Mouse (Mus musculus): Measurements from ENCODE around the gene Olfr1369-ps1.
"Not testable (repeated sequence)": the region's sequence is repeated elsewhere in the genome, so short reads cannot be mapped to it uniquely, and the experiment has no call there.

The Olfr1369-ps1 gene

GRCm38 (mm10) chr13:21111183-21111582 lies at the start of gene Olfr1369-ps1:
Gene Olfr1369-ps1, plus strand, starts transcription at chr13:21111483.
- DNase-seq (ENCODE audit: low spot score) = not testable (repeated sequence)

DNA sequence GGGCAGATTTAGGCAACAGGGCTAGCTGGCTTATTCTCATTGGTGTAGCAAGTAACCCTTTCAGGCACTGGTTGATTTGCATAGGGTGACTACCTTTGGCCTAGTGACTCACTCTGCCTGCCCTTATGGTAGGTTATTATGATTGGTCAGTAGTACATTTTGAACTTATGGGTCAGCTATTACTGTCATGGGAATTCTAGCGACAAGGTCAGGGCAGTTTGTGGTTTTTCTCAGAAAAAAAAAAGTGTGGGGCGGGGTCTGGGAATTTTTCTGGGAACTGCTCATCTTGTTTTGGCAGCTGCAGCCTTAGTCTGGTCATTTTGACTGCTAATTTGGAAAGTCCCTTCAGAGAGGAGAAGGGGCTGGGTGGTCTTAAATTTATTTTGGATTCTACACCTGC lies 45.3 kb upstream of the Olfr1369-ps1 start:
- no peak for DNase-seq (ENCODE audit: low spot score)

- DNase-seq (ENCODE audit: low spot score) = no peak
Observed at GRCm38 (mm10) chr13:21074847-21075246, 36.4 kb upstream of the Olfr1369-ps1 start, which contains the start of gene Olfr1370. Gene Olfr1370, minus strand, starts transcription at chr13:21074947.

DNA sequence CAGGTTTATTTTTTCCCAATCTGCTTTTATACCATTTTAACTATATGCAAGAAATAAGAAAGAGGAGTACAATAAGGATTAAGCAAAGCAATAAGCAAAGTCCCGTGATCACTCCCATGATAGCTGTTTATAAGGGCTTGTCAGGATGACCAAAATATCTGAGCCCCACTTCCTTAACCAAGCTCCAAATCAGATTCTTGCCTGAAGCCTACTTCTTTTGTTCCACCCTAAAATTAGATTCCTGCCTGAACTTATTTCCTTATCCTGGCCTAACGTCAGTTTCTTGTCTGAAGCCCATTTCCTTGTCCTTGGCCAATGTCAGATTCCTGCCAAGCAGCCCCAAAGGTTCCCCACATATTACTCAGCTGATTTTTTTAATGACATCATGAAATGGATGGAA lies 28.6 kb upstream of the Olfr1369-ps1 start:
- DNase-seq (ENCODE audit: low spot score) = no peak

GRCm38 (mm10) chr13:21109759-21110158 lies 1.5 kb upstream of the Olfr1369-ps1 start:
- no peak for DNase-seq (ENCODE audit: low spot score)

DNA sequence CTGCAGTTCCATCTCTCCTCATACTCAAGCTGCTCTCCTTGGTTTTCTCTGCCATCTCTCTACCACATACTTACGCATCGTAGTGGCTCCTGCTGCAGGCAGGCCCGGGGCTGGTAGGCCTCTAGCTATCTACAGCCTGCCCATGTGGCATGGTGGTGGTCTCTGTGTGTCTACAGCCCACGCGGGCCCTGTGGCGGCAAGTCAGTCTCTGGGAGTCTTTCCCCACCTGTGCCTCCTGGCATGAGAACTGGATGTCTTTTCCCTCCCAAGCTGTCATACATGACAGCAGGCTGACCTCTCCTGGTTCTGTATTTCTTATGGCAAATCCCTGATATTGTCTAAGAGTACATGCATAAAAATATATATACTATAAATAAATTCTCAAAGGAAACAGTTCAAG lies 842 bp upstream of the Olfr1369-ps1 start:
- no peak for DNase-seq (ENCODE audit: low spot score)

DNA sequence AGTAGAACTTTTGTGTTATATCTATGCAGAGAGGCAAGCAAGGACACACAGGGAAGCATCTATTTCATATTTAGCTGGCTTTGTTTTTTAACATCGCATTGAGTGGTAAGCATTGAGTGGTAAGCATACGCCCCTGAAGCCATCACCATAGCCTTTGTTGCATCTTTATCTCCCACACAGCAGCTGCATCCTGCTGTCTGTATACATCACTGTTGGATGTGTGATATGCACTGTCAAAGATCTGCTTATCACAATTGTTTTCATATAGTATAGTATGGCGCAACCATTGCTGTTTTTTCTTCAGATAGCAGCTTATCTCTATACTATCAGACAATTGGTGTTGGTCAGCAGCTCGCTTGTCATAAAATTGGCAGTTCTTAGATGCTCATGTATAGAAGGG lies 2.8 kb downstream of the Olfr1369-ps1 start:
- DNase-seq (ENCODE audit: low spot score) = no peak

DNA sequence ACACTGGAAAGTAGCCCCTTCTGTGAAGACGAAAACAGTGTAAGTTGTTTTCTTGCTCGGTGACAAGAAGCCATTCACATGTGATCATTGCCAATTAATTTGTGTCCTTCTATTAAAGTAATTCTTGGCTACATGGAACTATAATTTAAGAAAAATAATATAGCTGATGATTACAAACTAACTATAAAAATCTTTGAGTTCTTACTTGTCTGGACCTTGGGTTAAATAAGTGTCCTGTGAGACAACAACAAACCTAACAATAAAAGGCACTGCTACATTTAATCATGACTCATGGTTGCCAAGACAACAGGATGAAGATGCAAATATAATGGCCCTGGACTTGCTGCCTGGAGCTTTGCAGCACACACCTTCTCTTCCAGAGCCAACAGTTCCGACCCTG lies 18.1 kb downstream of the Olfr1369-ps1 start, which contains the start of gene Olfr263:
Olfr263 (plus strand) TSS at position 301 of the 400 bp plus-strand sequence.
- not testable (repeated sequence) for DNase-seq (ENCODE audit: low spot score)

- no peak for DNase-seq (ENCODE audit: low spot score)
Observed at GRCm38 (mm10) chr13:21142421-21142820, 31.1 kb downstream of the Olfr1369-ps1 start.

DNA sequence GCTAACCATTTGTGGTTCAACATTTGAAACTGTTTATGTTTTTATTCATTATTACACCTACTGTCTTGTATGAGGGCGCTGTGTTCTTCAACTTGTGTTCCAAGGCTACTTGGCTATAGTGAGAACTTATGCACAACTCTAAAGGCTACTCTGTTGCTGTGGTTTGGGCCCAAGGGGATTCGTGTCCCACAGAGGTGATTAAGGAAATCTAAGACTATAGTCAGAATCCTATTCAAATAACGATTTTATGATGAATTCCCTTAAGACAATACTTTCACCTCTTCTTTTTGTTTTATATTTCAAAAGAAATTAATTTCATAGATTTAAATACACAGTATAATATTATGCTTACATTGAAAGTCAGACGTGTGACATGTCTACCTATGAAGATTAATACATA lies 34.5 kb downstream of the Olfr1369-ps1 start, which contains the start of gene Olfr1368:
Olfr1368 (minus strand) TSS at position 101 of the 400 bp plus-strand sequence.
- no peak for DNase-seq (ENCODE audit: low spot score)

- no peak for DNase-seq (ENCODE audit: low spot score)
Observed at GRCm38 (mm10) chr13:21155888-21156287, 44.6 kb downstream of the Olfr1369-ps1 start.

GRCm38 (mm10) chr13:21158071-21158470 lies 46.8 kb downstream of the Olfr1369-ps1 start:
- no peak for DNase-seq (ENCODE audit: low spot score)

GRCm38 (mm10) chr13:21158785-21159474 lies 47.6 kb downstream of the Olfr1369-ps1 start:
- peak; percentile 66 for DNase-seq (ENCODE audit: low spot score)

DNA sequence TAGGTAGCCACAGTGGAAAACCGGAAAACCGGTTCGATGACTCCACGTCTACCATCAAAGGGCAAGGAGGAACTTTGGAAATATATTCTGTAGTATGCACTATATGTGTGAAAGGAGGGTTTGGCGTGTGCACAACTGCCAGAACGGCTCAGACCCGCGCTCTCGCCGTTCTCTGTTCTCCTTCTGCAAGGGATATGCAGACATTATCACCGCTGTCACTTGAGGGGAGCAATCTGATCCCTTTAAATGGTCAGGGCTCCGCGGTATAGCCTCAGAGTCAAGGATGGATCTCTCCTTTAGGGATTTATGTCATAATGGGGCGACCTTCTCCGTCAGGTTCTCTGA lies 48.2 kb downstream of the Olfr1369-ps1 start:
- DNase-seq (ENCODE audit: low spot score) = no peak

DNA sequence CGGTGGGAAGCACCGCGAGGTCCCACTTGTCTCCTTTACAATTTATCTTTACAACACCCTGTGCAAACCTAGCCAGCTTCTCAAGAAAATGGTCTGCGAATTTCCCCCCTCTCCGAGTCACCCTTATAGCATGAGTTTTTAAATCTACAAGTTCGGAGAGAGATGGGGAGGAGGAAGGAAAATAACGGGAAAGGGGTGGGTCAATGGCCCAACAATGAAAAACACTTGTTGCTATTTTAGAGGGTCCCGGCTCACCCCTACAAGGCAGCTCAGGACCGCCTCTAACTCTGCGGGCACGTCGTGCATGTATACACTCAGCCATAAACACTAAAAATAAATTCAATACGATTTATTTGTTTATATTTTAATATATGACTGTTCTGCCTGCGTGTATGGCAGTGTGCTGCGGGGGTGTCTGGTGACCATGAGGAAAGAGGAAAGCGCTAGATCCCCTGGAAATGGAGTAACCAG lies 48.8 kb downstream of the Olfr1369-ps1 start:
- no peak for DNase-seq (ENCODE audit: low spot score)

DNA sequence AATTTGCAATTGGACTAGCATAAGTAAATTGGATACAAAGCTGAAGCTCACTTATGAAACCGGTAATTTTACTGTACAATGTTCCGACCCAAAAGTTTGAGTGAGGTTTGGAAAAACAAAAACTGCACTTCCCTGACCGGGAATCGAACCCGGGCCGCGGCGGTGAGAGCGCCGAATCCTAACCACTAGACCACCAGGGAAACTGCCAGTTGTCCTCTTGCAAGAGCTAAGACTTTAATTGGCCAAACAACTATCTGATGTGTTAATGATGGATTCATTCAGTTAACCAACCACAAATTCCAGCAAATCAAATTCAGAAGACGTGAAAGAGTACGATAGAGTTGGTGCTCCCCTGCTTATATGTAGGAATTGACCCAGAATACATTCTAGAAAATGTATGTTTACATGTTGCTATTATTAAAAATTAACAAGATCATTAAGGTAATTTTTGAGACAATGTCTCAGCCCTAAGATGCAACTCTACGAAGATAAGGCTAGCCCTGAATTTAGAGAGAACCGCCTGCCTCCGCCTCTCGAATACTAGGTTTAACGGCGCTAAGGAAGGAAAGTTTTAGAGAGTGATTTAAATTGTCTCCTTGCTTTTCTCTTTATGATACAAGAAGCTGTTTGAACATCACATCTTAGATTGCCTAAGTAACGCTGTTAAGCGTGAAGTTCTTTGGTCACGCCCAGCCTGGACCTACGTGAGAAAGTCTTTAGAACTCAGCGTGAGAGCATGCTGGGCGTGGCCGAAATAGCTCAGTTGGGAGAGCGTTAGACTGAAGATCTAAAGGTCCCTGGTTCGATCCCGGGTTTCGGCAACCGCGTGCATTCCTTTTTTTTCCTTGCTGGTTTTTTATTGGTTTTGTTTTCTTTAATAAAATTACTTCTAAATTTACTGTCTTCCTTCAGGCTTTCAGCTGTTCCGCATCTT lies 49.6 kb downstream of the Olfr1369-ps1 start:
- peak; percentile 79 for DNase-seq (ENCODE audit: low spot score)

- no peak for DNase-seq (ENCODE audit: low spot score)
Observed at GRCm38 (mm10) chr13:21161591-21161990, 50.3 kb downstream of the Olfr1369-ps1 start.

DNA sequence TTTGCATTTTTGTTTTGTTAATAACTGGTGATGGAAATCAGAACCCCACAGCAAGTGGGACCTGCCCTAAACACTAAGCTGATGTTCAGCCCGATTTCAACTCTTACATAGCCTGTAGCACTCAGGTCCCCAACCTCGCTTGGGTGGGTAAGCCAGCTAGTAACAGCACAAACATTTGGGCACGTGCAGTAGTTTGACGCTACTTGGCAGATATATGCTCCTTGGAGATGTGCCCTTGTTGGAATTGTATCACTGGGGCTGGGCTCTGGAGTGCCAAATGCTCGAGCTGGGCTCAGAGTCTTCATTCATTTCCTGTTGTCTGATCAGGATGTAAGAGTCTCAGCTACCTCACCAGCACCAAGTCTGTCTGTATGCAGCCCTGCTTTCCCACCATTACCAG lies 51.3 kb downstream of the Olfr1369-ps1 start:
- no peak for DNase-seq (ENCODE audit: low spot score)

GRCm38 (mm10) chr13:21166936-21167909 lies 55.9 kb downstream of the Olfr1369-ps1 start:
- peak; percentile 47 for DNase-seq (ENCODE audit: low spot score)

DNA sequence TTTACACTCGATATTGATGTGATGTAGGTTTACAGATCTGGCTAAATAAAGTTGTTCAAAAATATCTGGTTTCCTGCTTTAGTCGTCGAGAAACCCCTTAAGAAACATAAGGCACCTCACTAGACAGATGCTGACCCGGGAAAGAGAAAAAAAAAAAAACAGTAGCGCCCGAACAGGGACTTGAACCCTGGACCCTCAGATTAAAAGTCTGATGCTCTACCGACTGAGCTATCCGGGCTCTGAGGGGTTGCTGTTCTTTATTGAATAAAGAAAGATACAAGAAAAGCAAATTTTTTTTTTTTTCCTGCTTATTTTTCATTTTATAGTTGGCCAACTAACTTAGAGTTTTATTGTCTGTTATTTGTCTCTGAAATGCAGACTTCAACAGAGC lies 56.6 kb downstream of the Olfr1369-ps1 start:
- DNase-seq (ENCODE audit: low spot score) = no peak

DNA sequence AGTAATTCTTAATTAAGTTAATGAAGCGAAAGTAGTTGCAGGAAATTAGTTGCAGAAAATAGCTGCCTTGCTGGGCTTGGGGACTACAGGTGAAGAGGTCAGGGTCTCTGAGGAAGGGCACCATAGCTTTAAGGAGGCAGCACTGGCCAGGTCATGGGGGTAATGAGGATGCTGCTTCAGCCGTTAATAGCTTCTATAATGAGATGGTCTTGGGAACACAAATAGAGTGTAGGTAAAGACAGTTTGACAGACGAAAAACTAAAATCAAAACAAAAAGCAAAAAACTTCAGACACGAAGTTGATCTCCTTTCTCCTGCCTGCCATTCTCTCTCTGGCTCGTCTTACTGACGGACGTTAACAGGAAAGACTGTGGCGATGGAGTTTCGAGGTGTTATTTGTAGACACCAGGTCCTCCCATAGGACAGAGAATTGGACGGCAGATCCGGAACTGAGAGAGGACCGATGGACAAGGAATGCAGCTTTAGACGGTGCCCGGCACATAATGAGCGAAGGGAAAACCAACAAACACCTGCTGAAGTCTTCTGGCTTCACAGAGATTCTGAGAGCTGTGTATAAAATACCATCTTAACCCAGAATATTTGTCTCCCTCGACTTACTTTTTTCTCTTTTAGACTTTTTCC lies 57.2 kb downstream of the Olfr1369-ps1 start:
- DNase-seq (ENCODE audit: low spot score) = no peak
